12 mouse cellular contexts compared by ENCODE assay signal in genomic region chr4:136095490-136096105, GRCm38 (mm10). TPM values are rescaled to one million over a fixed set of nuclear protein-coding genes. Genes with fewer than 3 reads are reported as not detected.
DNase-seq lines count a peak whose midpoint lies in the region; ATAC-seq and TF ChIP-seq lines count a peak whose summit lies in the region.
"Had no signal": no experiment of that assay in that cellular context is flagged by ENCODE, and none has a peak within 500 bp of the region (broad histone marks: within the 10 kb centered on the region; RNA-seq: fewer than 3 reads in every experiment).

No protein-coding gene starts in this region.

- no peak for TF ChIP-seq POLR2A in testis, adult 2 months (IDR thresholded peaks at IDR 0.05; ENCODE audit: control insufficient read depth, low read depth, low read length)

- 79% methylated on average over 9 of the region's 9 CpGs for WGBS in hindbrain, embryonic 10.5 days
- 79% methylated on average over 9 of the region's 9 CpGs for WGBS in hindbrain, embryonic 11.5 days
- WGBS in limb, embryonic 10.5 days = 78% methylated on average over 9 of the region's 9 CpGs
- 76% methylated on average over 9 of the region's 9 CpGs for WGBS in kidney, embryonic 15.5 days

- no peaks in the 10 kb centered on the region for H3K9me3 ChIP-seq in hindbrain, embryonic 10.5 days
- H3K9me3 ChIP-seq in hindbrain, embryonic 11.5 days (ENCODE audit: control insufficient read depth, low read length) = no peaks in the 10 kb centered on the region
- H3K9me3 ChIP-seq in limb, embryonic 10.5 days (replicated peaks) = no peaks in the 10 kb centered on the region
- peaks cover 2% of the 10 kb centered on the region; the same call in 1 of the 2 replicates for H3K9me3 ChIP-seq in kidney, embryonic 15.5 days (replicated peaks)
- H3K9me3 ChIP-seq: forebrain, embryonic 12.5 days had no signal

- ATAC-seq in hindbrain, embryonic 11.5 days (ENCODE audit: low FRiP score) = no peak
- ATAC-seq in kidney, embryonic 15.5 days (replicated peaks; ENCODE audit: low FRiP score) = no peak

- TF ChIP-seq CTCF in testis, adult 2 months (IDR thresholded peaks at IDR 0.05; ENCODE audit: control insufficient read depth, insufficient read depth, insufficient replicate concordance, low read depth, low read length) = no peak

- H3K4me2 ChIP-seq in hindbrain, embryonic 11.5 days (replicated peaks; ENCODE audit: low read depth, low read length) = no peak overlapping the region
- no peak overlapping the region for H3K4me2 ChIP-seq in kidney, embryonic 15.5 days
- H3K4me2 ChIP-seq: embryonic facial prominence, embryonic 12.5 days; forebrain, embryonic 12.5 days; heart, embryonic 12.5 days had no signal

- no peaks in the 10 kb centered on the region for H3K36me3 ChIP-seq in hindbrain, embryonic 10.5 days
- H3K36me3 ChIP-seq in hindbrain, embryonic 11.5 days (ENCODE audit: control insufficient read depth, insufficient read depth, low read length) = no peaks in the 10 kb centered on the region
- H3K36me3 ChIP-seq in testis, adult 2 months (ENCODE audit: control insufficient read depth, insufficient read depth, low read length) = no peaks in the 10 kb centered on the region
- no peaks in the 10 kb centered on the region for H3K36me3 ChIP-seq in limb, embryonic 10.5 days
- H3K36me3 ChIP-seq in kidney, embryonic 15.5 days = no peaks in the 10 kb centered on the region
- H3K36me3 ChIP-seq: embryonic facial prominence, embryonic 12.5 days; forebrain, embryonic 12.5 days; heart, embryonic 12.5 days had no signal

- H3K4me1 ChIP-seq in hindbrain, embryonic 10.5 days (replicated peaks) = peaks cover 27% of the 10 kb centered on the region
- H3K4me1 ChIP-seq in hindbrain, embryonic 11.5 days (replicated peaks; ENCODE audit: control insufficient read depth, insufficient read depth, low read length) = no peaks in the 10 kb centered on the region; the same call in 1 of the 2 replicates
- peaks cover 7% of the 10 kb centered on the region for H3K4me1 ChIP-seq in testis, adult 2 months (ENCODE audit: control insufficient read depth, insufficient read depth, low read length)
- H3K4me1 ChIP-seq in limb, embryonic 10.5 days = peaks cover 23% of the 10 kb centered on the region
- H3K4me1 ChIP-seq in kidney, embryonic 15.5 days = peaks cover 8% of the 10 kb centered on the region
- H3K4me1 ChIP-seq: embryonic facial prominence, embryonic 12.5 days had no signal

- H3K9ac ChIP-seq in hindbrain, embryonic 11.5 days (ENCODE audit: low read depth, low read length) = no peak overlapping the region
- no peak overlapping the region for H3K9ac ChIP-seq in kidney, embryonic 15.5 days
- H3K9ac ChIP-seq: embryonic facial prominence, embryonic 12.5 days; forebrain, embryonic 12.5 days; heart, embryonic 12.5 days had no signal

- no peaks in the 10 kb centered on the region for H3K27me3 ChIP-seq in hindbrain, embryonic 10.5 days (ENCODE audit: insufficient read depth, poor library complexity, severe bottlenecking)
- no peaks in the 10 kb centered on the region for H3K27me3 ChIP-seq in hindbrain, embryonic 11.5 days (ENCODE audit: control insufficient read depth, insufficient read depth, low read length)
- H3K27me3 ChIP-seq in testis, adult 2 months (ENCODE audit: control insufficient read depth, insufficient read depth, low read length) = no peaks in the 10 kb centered on the region
- H3K27me3 ChIP-seq in limb, embryonic 10.5 days (ENCODE audit: low read depth, poor library complexity, severe bottlenecking) = 0 out of 2 replicates have a peak, but pooled peaks cover 4% of the 10 kb centered on the region
- H3K27me3 ChIP-seq in kidney, embryonic 15.5 days = no peaks in the 10 kb centered on the region
- H3K27me3 ChIP-seq: embryonic facial prominence, embryonic 12.5 days; forebrain, embryonic 12.5 days; heart, embryonic 12.5 days had no signal

- H3K4me3 ChIP-seq in hindbrain, embryonic 10.5 days = no peak overlapping the region
- no peak overlapping the region for H3K4me3 ChIP-seq in hindbrain, embryonic 11.5 days (ENCODE audit: low read depth, low read length)
- H3K4me3 ChIP-seq in testis, adult 2 months (ENCODE audit: control insufficient read depth, low read depth, low read length) = peak overlapping the region; percentile 73
- H3K4me3 ChIP-seq in limb, embryonic 10.5 days = no peak overlapping the region
- no peak overlapping the region for H3K4me3 ChIP-seq in kidney, embryonic 15.5 days (replicated peaks)
- H3K4me3 ChIP-seq: embryonic facial prominence, embryonic 12.5 days; forebrain, embryonic 12.5 days; heart, embryonic 12.5 days had no signal

- peak overlapping the region; percentile 77 for H3K27ac ChIP-seq in hindbrain, embryonic 10.5 days
- H3K27ac ChIP-seq in hindbrain, embryonic 11.5 days (ENCODE audit: low read depth, low read length) = no peak overlapping the region
- no peak overlapping the region for H3K27ac ChIP-seq in testis, adult 2 months (ENCODE audit: control insufficient read depth, insufficient read depth, low read depth, low read length)
- H3K27ac ChIP-seq in limb, embryonic 10.5 days = no peak overlapping the region
- no peak overlapping the region for H3K27ac ChIP-seq in kidney, embryonic 15.5 days
- H3K27ac ChIP-seq: embryonic facial prominence, embryonic 12.5 days; forebrain, embryonic 12.5 days had no signal

- DNase-seq in hindbrain, embryonic 10.5 days (ENCODE audit: low spot score) = no peak
- DNase-seq in hindbrain, embryonic 11.5 days (ENCODE audit: low spot score) = no peak
- DNase-seq in testis, postnatal 14 days (ENCODE audit: low spot score) = no peak
- peak; percentile 77 for DNase-seq in naive thymus-derived CD4-positive, alpha-beta T cell, adult 2 months (ENCODE audit: low read depth)
- peak; percentile 66 for DNase-seq in thymus, postnatal 4 days
- DNase-seq in limb, embryonic 10.5 days (ENCODE audit: low spot score) = no peak
- DNase-seq: kidney, adult 18-20 months had no signal

RNA-seq across cellular contexts. Expression of gene Rpl11, which starts 42.4 kb away (rescaled TPM):
- polyA plus RNA-seq in hindbrain, embryonic 10.5 days (2016; fragmentation: Nextera tagmentation; extraction: Ambion mirVana) = 388 and 497 TPM in 2 replicates
- 350 and 354 TPM in 2 replicates for polyA plus RNA-seq in hindbrain, embryonic 11.5 days (2014; fragmentation: Nextera tagmentation; extraction: Ambion mirVana)
- 212 and 241 TPM in 2 replicates for polyA plus RNA-seq in testis, adult 2 months (2012; rRNA removed)
- polyA plus RNA-seq in limb, embryonic 10.5 days (2016; fragmentation: Nextera tagmentation; extraction: Ambion mirVana) = 510 and 589 TPM in 2 replicates
- polyA plus RNA-seq in kidney, embryonic 15.5 days (2015; fragmentation: Nextera tagmentation; extraction: Ambion mirVana) = 483 and 529 TPM in 2 replicates

RNA-seq across cellular contexts. Expression of gene Id3, which starts 47.7 kb away (rescaled TPM):
- 576 and 684 TPM in 2 replicates for polyA plus RNA-seq in hindbrain, embryonic 10.5 days (2016; fragmentation: Nextera tagmentation; extraction: Ambion mirVana)
- polyA plus RNA-seq in hindbrain, embryonic 11.5 days (2014; fragmentation: Nextera tagmentation; extraction: Ambion mirVana) = 453 and 482 TPM in 2 replicates
- 8.0 and 16.8 TPM in 2 replicates for polyA plus RNA-seq in testis, adult 2 months (2012; rRNA removed)
- 375 and 475 TPM in 2 replicates for polyA plus RNA-seq in limb, embryonic 10.5 days (2016; fragmentation: Nextera tagmentation; extraction: Ambion mirVana)
- 862 and 905 TPM in 2 replicates for polyA plus RNA-seq in kidney, embryonic 15.5 days (2015; fragmentation: Nextera tagmentation; extraction: Ambion mirVana)

Comparison
In these comparisons a context has a peak if more than half of its experiments do, and no peak if none do; other contexts are left out.
1. DNase-seq: peak in naive thymus-derived CD4-positive, alpha-beta T cell, adult 2 months (single experiment) and thymus, postnatal 4 days (single experiment); none in hindbrain, embryonic 10.5 days (single experiment), hindbrain, embryonic 11.5 days (single experiment), testis, postnatal 14 days (single experiment) and limb, embryonic 10.5 days (single experiment).
2. RNA of gene Id3, which starts 47.7 kb away (polyA plus RNA-seq): 862 to 905 TPM in kidney, embryonic 15.5 days, 576 to 684 TPM in hindbrain, embryonic 10.5 days, 453 to 482 TPM in hindbrain, embryonic 11.5 days and 375 to 475 TPM in limb, embryonic 10.5 days; 8.0 to 16.8 TPM in testis, adult 2 months; every median in the first group is over 10 times any median in the second.